Mouse (Mus musculus): Measurements from ENCODE around the gene Lsm10.

Gene Lsm10

GRCm38 (mm10) chr4:126118651-126119050 lies 22.2 kb downstream of the Lsm10 start:
- DNase-seq (ENCODE audit: low spot score in 2 of 2) = no peak

- DNase-seq (ENCODE audit: low spot score in 2 of 2) = no peak
Measured at GRCm38 (mm10) chr4:126119051-126119450, 22.6 kb downstream of the Lsm10 start.

- DNase-seq (ENCODE audit: low spot score in 2 of 2) = no peak
Measured at GRCm38 (mm10) chr4:126120052-126120451, 23.6 kb downstream of the Lsm10 start.

- DNase-seq (ENCODE audit: low spot score in 2 of 2) = no peak
Measured at GRCm38 (mm10) chr4:126120506-126120905, 24.1 kb downstream of the Lsm10 start.

GRCm38 (mm10) chr4:126123309-126124040 lies 27.1 kb downstream of the Lsm10 start:
- DNase-seq (ENCODE audit: low spot score in 2 of 2) = no peak

GRCm38 (mm10) chr4:126130502-126130901 lies 34.1 kb downstream of the Lsm10 start:
- no peak for DNase-seq (ENCODE audit: low spot score in 2 of 2)

- DNase-seq (ENCODE audit: low spot score in 2 of 2) = no peak
Measured at GRCm38 (mm10) chr4:126131290-126132121, 35.1 kb downstream of the Lsm10 start.

GRCm38 (mm10) chr4:126132636-126133264 lies 36.3 kb downstream of the Lsm10 start:
- DNase-seq (ENCODE audit: low spot score in 2 of 2) = no peak

- no peak for DNase-seq (ENCODE audit: low spot score in 2 of 2)
Measured at GRCm38 (mm10) chr4:126134236-126134635, 37.8 kb downstream of the Lsm10 start.

GRCm38 (mm10) chr4:126134639-126135038 lies 38.2 kb downstream of the Lsm10 start:
- no peak for DNase-seq (ENCODE audit: low spot score in 2 of 2)

GRCm38 (mm10) chr4:126137773-126138172 lies 41.4 kb downstream of the Lsm10 start:
- DNase-seq (ENCODE audit: low spot score in 2 of 2) = no peak

- DNase-seq (ENCODE audit: low spot score in 2 of 2) = no peak
Measured at GRCm38 (mm10) chr4:126141021-126141420, 44.6 kb downstream of the Lsm10 start.

- no peak for DNase-seq (ENCODE audit: low spot score in 2 of 2)
Measured at GRCm38 (mm10) chr4:126145396-126145795, 49.0 kb downstream of the Lsm10 start.

GRCm38 (mm10) chr4:126146974-126147532 lies 50.6 kb downstream of the Lsm10 start:
- DNase-seq (ENCODE audit: low spot score in 2 of 2) = no peak

- peak; percentile 87 to 89 for DNase-seq (ENCODE audit: low spot score in 2 of 2)
Measured at GRCm38 (mm10) chr4:126147533-126148160, 51.2 kb downstream of the Lsm10 start, which contains the start of gene Eva1b. Gene Eva1b, plus strand, starts transcription at chr4:126147744.
